Mouse (Mus musculus): ENCODE data around the gene Otud7b.

- TF ChIP-seq CTCF (conservative IDR thresholded peaks at IDR 0.05; ENCODE audit: insufficient read depth, insufficient read length, low read depth, low read length) (no peak), POLR2A (IDR thresholded peaks at IDR 0.05; ENCODE audit: low read depth, low read length) (no peak)
These were observed 10.8 kb upstream of the Otud7b start for GRCm38 (mm10) chr3:96093509-96093908.

Measured in kidney, adult 2 months (tissue).